Mouse (Mus musculus) adipocyte (in vitro differentiated cells): Measurements from ENCODE around the gene Gm8020.
"Not testable (repeated sequence)": the region's sequence is repeated elsewhere in the genome, so short reads cannot be mapped to it uniquely, and the experiment has no call there.

Experiments used
- DNase-seq: peaks from one replicate; pipeline ENCODE4 v3.0.0-alpha.2; 2016; ENCODE audit warnings: low spot score

The Gm8020 gene

GRCm38 (mm10) chr14:42502249-42502648 lies at the start of gene Gm8020:
Gene Gm8020, minus strand, starts transcription at chr14:42502349.
- DNase-seq: not testable (repeated sequence)

GRCm38 (mm10) chr14:42543170-42543701 lies 41.1 kb upstream of the Gm8020 start:
- DNase-seq: not testable (repeated sequence)

- not testable (repeated sequence) for DNase-seq
Observed at GRCm38 (mm10) chr14:42542316-42543169, 40.4 kb upstream of the Gm8020 start.

- not testable (repeated sequence) for DNase-seq
Observed at GRCm38 (mm10) chr14:42524182-42524581, 22.0 kb upstream of the Gm8020 start, which contains the start of gene Gm8024. Gene Gm8024, minus strand, starts transcription at chr14:42524282.

GRCm38 (mm10) chr14:42463581-42463980 lies 38.6 kb downstream of the Gm8020 start, which contains the start of gene Gm8011:
Gene Gm8011, plus strand, starts transcription at chr14:42463881.
- not testable (repeated sequence) for DNase-seq
